Mouse (Mus musculus): ENCODE data around the gene Car4. TPM values are rescaled to one million over a fixed set of nuclear protein-coding genes. Genes with fewer than 3 reads are reported as not detected.

The Car4 gene
- polyA plus RNA-seq, 1 experiment from 2014 or later: not detected

Other genes with a start within 250 kb of the Car4 start
- gene Mrm1, start 138.3 kb upstream of the Car4 start, polyA plus RNA-seq (2015; fragmentation: Nextera tagmentation; extraction: Ambion mirVana): 10.3 and 10.4 TPM in 2 replicates
- gene Dhrs11, start 128.8 kb upstream of the Car4 start, polyA plus RNA-seq (2015; fragmentation: Nextera tagmentation; extraction: Ambion mirVana): 12.5 and 17.6 TPM in 2 replicates
- 71.8 and 77.6 TPM in 2 replicates for gene Ggnbp2, start 87.0 kb upstream of the Car4 start, polyA plus RNA-seq (2015; fragmentation: Nextera tagmentation; extraction: Ambion mirVana)
- gene Myo19, start 77.6 kb upstream of the Car4 start, polyA plus RNA-seq (2015; fragmentation: Nextera tagmentation; extraction: Ambion mirVana): 8.6 and 10.0 TPM in 2 replicates
- 1.5 and 2.3 TPM in 2 replicates for gene Pigw, start 77.5 kb upstream of the Car4 start, polyA plus RNA-seq (2015; fragmentation: Nextera tagmentation; extraction: Ambion mirVana)
- 58.7 and 69.0 TPM in 2 replicates for gene Znhit3, start 41.4 kb upstream of the Car4 start, polyA plus RNA-seq (2015; fragmentation: Nextera tagmentation; extraction: Ambion mirVana)
- 4.2 and 5.6 TPM in 2 replicates for gene Usp32, start 182.4 kb downstream of the Car4 start, polyA plus RNA-seq (2015; fragmentation: Nextera tagmentation; extraction: Ambion mirVana)
- 0.65 TPM in 1 of 2 replicates, not detected in the other for gene 1700125H20Rik, start 212.6 kb downstream of the Car4 start, polyA plus RNA-seq (2015; fragmentation: Nextera tagmentation; extraction: Ambion mirVana)

Data from embryonic facial prominence, embryonic 13.5 days (tissue).